ENCODE assay signal across 23 mouse cellular contexts in genomic region chr4:112790646-112791045, GRCm38 (mm10). TPM values are rescaled to one million over a fixed set of nuclear protein-coding genes. Genes with fewer than 3 reads are reported as not detected.
DNase-seq lines count a peak whose midpoint lies in the region; ATAC-seq and TF ChIP-seq lines count a peak whose summit lies in the region.
"Had no signal": no experiment of that assay in that cellular context is flagged by ENCODE, and none has a peak within 500 bp of the region (broad histone marks: within the 10 kb centered on the region; RNA-seq: fewer than 3 reads in every experiment).

No protein-coding gene starts in this region.

- H3K36me3 ChIP-seq in intestine, embryonic 14.5 days (ENCODE audit: control insufficient read depth, insufficient read depth, low read length), result no peaks in the 10 kb centered on the region
- H3K36me3 ChIP-seq in intestine, embryonic 15.5 days, result no peaks in the 10 kb centered on the region
- no peaks in the 10 kb centered on the region for H3K36me3 ChIP-seq in liver, adult 2 months (ENCODE audit: control insufficient read depth, insufficient read depth, low read length)
- no peaks in the 10 kb centered on the region for H3K36me3 ChIP-seq in liver, embryonic 12.5 days
- no peaks in the 10 kb centered on the region for H3K36me3 ChIP-seq in CH12.LX (replicated peaks in 1 of 2; ENCODE audit: control insufficient read depth in 1 of 2, insufficient read depth in 1 of 2, low read length in 1 of 2)
- H3K36me3 ChIP-seq: G1E; liver, embryonic 15.5 days; midbrain, embryonic 15.5 days had no signal

- no peak overlapping the region for H3K4me2 ChIP-seq in intestine, embryonic 14.5 days (ENCODE audit: low read length)
- H3K4me2 ChIP-seq in intestine, embryonic 15.5 days (replicated peaks), result no peak overlapping the region
- no peak overlapping the region for H3K4me2 ChIP-seq in liver, embryonic 12.5 days
- H3K4me2 ChIP-seq in CH12.LX (ENCODE audit: insufficient read depth, low read depth, poor library complexity, severe bottlenecking), result no peak overlapping the region
- H3K4me2 ChIP-seq: forebrain, embryonic 13.5 days; hindbrain, embryonic 14.5 days; liver, embryonic 15.5 days; midbrain, embryonic 15.5 days had no signal

- WGBS in intestine, embryonic 14.5 days, result 3% methylated on average over 1 of the region's 1 CpGs
- 2% methylated on average over 1 of the region's 1 CpGs for WGBS in intestine, embryonic 15.5 days
- WGBS in liver, adult 2 months, result 0% methylated on average over 1 of the region's 1 CpGs
- 0% methylated on average over 1 of the region's 1 CpGs for WGBS in liver, embryonic 12.5 days (ENCODE audit: insufficient replicate concordance)

- H3K79me2 ChIP-seq in liver, adult 2 months (ENCODE audit: control insufficient read depth, insufficient read depth, low read length), result no peaks in the 10 kb centered on the region
- no peaks in the 10 kb centered on the region for H3K79me2 ChIP-seq in CH12.LX (replicated peaks; ENCODE audit: control insufficient read depth, extremely low read depth, insufficient read depth, poor library complexity, severe bottlenecking)

- TF ChIP-seq POLR2A in liver, adult 2 months (IDR thresholded peaks at IDR 0.05; ENCODE audit: extremely low read depth, insufficient read depth, low read length), result no peak
- TF ChIP-seq POLR2A in CH12.LX (IDR thresholded peaks at IDR 0.05; ENCODE audit: low read depth, low read length), result no peak

- H3K4me1 ChIP-seq in intestine, embryonic 14.5 days (replicated peaks; ENCODE audit: control insufficient read depth, insufficient read depth, low read length), result no peaks in the 10 kb centered on the region
- no peaks in the 10 kb centered on the region for H3K4me1 ChIP-seq in intestine, embryonic 15.5 days (replicated peaks)
- H3K4me1 ChIP-seq in liver, adult 2 months (ENCODE audit: control insufficient read depth, insufficient read depth, low read length), result no peaks in the 10 kb centered on the region
- H3K4me1 ChIP-seq in liver, embryonic 12.5 days, result no peaks in the 10 kb centered on the region
- no peaks in the 10 kb centered on the region for H3K4me1 ChIP-seq in CH12.LX (ENCODE audit: control insufficient read depth in 1 of 2, insufficient read depth in 2 of 2)
- H3K4me1 ChIP-seq: forebrain, embryonic 13.5 days; liver, embryonic 15.5 days; midbrain, embryonic 15.5 days had no signal

- TF ChIP-seq EP300 in CH12.LX (IDR thresholded peaks at IDR 0.05; ENCODE audit: low read length), result no peak

- no peak overlapping the region for H3K4me3 ChIP-seq in intestine, embryonic 14.5 days (ENCODE audit: low read depth, low read length)
- H3K4me3 ChIP-seq in intestine, embryonic 15.5 days (replicated peaks), result no peak overlapping the region
- H3K4me3 ChIP-seq in liver, adult 2 months (ENCODE audit: insufficient read depth, low read depth, low read length), result no peak overlapping the region
- no peak overlapping the region for H3K4me3 ChIP-seq in liver, embryonic 12.5 days
- H3K4me3 ChIP-seq in CH12.LX (replicated peaks in 1 of 3; ENCODE audit: low read depth in 2 of 3, low read length in 2 of 3, poor library complexity in 1 of 3), result no peak overlapping the region
- H3K4me3 ChIP-seq: forebrain, embryonic 13.5 days; liver, embryonic 15.5 days; midbrain, embryonic 15.5 days had no signal

- dilution Hi-C loops in CH12.LX (cut with MboI; ENCODE audit: extremely low pct_ligation_motif_present, extremely low pct_unique_long_range_greater_than_20kb, low sequenced_read_pairs), result no loop called here

- ATAC-seq in intestine, embryonic 14.5 days (replicated peaks; ENCODE audit: low FRiP score, low TSS enrichment, low read depth), result no peak
- no peak for ATAC-seq in intestine, embryonic 15.5 days
- no peak for ATAC-seq in liver, embryonic 12.5 days
- ATAC-seq in megakaryocyte-erythroid progenitor cell, adult 5-6 weeks (replicated peaks; ENCODE audit: low FRiP score, low TSS enrichment, poor library complexity, severe bottlenecking), result 0 out of 2 replicates have a peak, but pooled peaks have one; percentile 37
- ATAC-seq: forebrain, embryonic 13.5 days; midbrain, embryonic 15.5 days had no signal

- in situ Hi-C loops in CH12.LX (cut with MboI; ENCODE audit: low pct_ligation_motif_present, low pct_unique_long_range_greater_than_20kb, low sequenced_read_pairs), result no loop called here

- peak; percentile 52 for DNase-seq in intestine, embryonic 14.5 days (ENCODE audit: low spot score)
- DNase-seq in liver, adult 2 months (ENCODE audit: extremely low read depth, low read depth, low spot score), result peak; percentile 26
- no peak for DNase-seq in CH12.LX (ENCODE audit: extremely low read depth)
- no peak for DNase-seq in MN1 (ENCODE audit: low spot score)
- DNase-seq in cerebellum, adult 9-10 months, result no peak
- DNase-seq: cerebellum, postnatal 14 days; heart, adult 18-20 months; lung, postnatal 36 days; right cerebral cortex, postnatal 4 days; thymus, adult 18-20 months had no signal

- H3K9me3 ChIP-seq in intestine, embryonic 14.5 days (ENCODE audit: control insufficient read depth, low read length), result peaks cover 5% of the 10 kb centered on the region; the same call in 1 of the 2 replicates
- no peaks in the 10 kb centered on the region for H3K9me3 ChIP-seq in intestine, embryonic 15.5 days
- peaks cover 4% of the 10 kb centered on the region for H3K9me3 ChIP-seq in liver, embryonic 12.5 days (replicated peaks)
- peaks cover 39% of the 10 kb centered on the region for H3K9me3 ChIP-seq in CH12.LX (replicated peaks; ENCODE audit: low read length)
- H3K9me3 ChIP-seq: G1E; liver, embryonic 15.5 days had no signal

- no peak overlapping the region for H3K9ac ChIP-seq in intestine, embryonic 14.5 days (ENCODE audit: low read length)
- no peak overlapping the region for H3K9ac ChIP-seq in intestine, embryonic 15.5 days
- no peak overlapping the region for H3K9ac ChIP-seq in liver, adult 2 months (ENCODE audit: low read depth, low read length)
- no peak overlapping the region for H3K9ac ChIP-seq in liver, embryonic 12.5 days
- no peak overlapping the region for H3K9ac ChIP-seq in CH12.LX (ENCODE audit: insufficient read depth, low read depth)
- H3K9ac ChIP-seq: forebrain, embryonic 13.5 days; hindbrain, embryonic 14.5 days; liver, embryonic 15.5 days; midbrain, embryonic 15.5 days had no signal

- peak; percentile 31 for TF ChIP-seq CTCF in liver, adult 2 months (IDR thresholded peaks at IDR 0.05; ENCODE audit: low read depth, low read length)
- TF ChIP-seq CTCF in CH12.LX (conservative IDR thresholded peaks at IDR 0.05 in 1 of 2, IDR thresholded peaks at IDR 0.05 in 1 of 2; ENCODE audit: low read depth in 2 of 2, low read length in 2 of 2), result peak in 1 of 2 experiments; percentile 14; a peak in 2 of 4 replicates

- TF ChIP-seq RAD21 in CH12.LX (IDR thresholded peaks at IDR 0.05; ENCODE audit: low read depth, low read length), result no peak; the same call in 1 of the 2 replicates

- no peak overlapping the region for H3K27ac ChIP-seq in intestine, embryonic 14.5 days (ENCODE audit: low read depth)
- no peak overlapping the region for H3K27ac ChIP-seq in intestine, embryonic 15.5 days
- no peak overlapping the region for H3K27ac ChIP-seq in liver, adult 2 months (replicated peaks; ENCODE audit: insufficient read depth, low read depth, low read length)
- no peak overlapping the region for H3K27ac ChIP-seq in liver, embryonic 12.5 days
- no peak overlapping the region for H3K27ac ChIP-seq in CH12.LX (ENCODE audit: insufficient read depth, low read depth)
- H3K27ac ChIP-seq: forebrain, embryonic 13.5 days; hindbrain, embryonic 14.5 days; liver, embryonic 15.5 days; midbrain, embryonic 15.5 days had no signal

- no peaks in the 10 kb centered on the region for H3K27me3 ChIP-seq in intestine, embryonic 14.5 days (replicated peaks; ENCODE audit: control insufficient read depth, insufficient read depth, low read length)
- no peaks in the 10 kb centered on the region for H3K27me3 ChIP-seq in intestine, embryonic 15.5 days (replicated peaks)
- H3K27me3 ChIP-seq in liver, adult 2 months (ENCODE audit: control insufficient read depth, insufficient read depth, low read length), result no peaks in the 10 kb centered on the region
- H3K27me3 ChIP-seq in liver, embryonic 12.5 days (replicated peaks), result no peaks in the 10 kb centered on the region
- no peaks in the 10 kb centered on the region for H3K27me3 ChIP-seq in CH12.LX (replicated peaks)
- H3K27me3 ChIP-seq: forebrain, embryonic 13.5 days; liver, embryonic 15.5 days; midbrain, embryonic 15.5 days had no signal

TF ChIP-seq in CH12.LX, 34 proteins besides CTCF, POLR2A, EP300 and RAD21:
- TF ChIP-seq SMC3 (IDR thresholded peaks at IDR 0.05; ENCODE audit: low read depth, low read length), result 0 out of 2 replicates have a peak, but pooled peaks have one; percentile 3
- TF ChIP-seq PAX5 (IDR thresholded peaks at IDR 0.05; ENCODE audit: low read length), result no peak
- no peak for TF ChIP-seq JUND (conservative IDR thresholded peaks at IDR 0.05; ENCODE audit: low read depth, low read length)
- no peak for TF ChIP-seq MAFK (IDR thresholded peaks at IDR 0.05; ENCODE audit: insufficient replicate concordance, low read length)
- no peak for TF ChIP-seq HCFC1 (IDR thresholded peaks at IDR 0.05; ENCODE audit: low read depth, low read length)
- no peak for TF ChIP-seq JUN (IDR thresholded peaks at IDR 0.05; ENCODE audit: insufficient read depth, low read depth, low read length)
- TF ChIP-seq POLR2AphosphoS2 (IDR thresholded peaks at IDR 0.05; ENCODE audit: low read depth, low read length), result no peak

RNA-seq across cellular contexts. Expression of gene Skint10, which starts 16.0 kb away (rescaled TPM):
- not detected in 2 replicates for polyA plus RNA-seq in intestine, embryonic 14.5 days (2014; fragmentation: Nextera tagmentation; extraction: Ambion mirVana)
- not detected in 2 replicates for polyA plus RNA-seq in intestine, embryonic 15.5 days (2015; fragmentation: Nextera tagmentation; extraction: Ambion mirVana)
- not detected in 2 replicates for total RNA-seq in liver, adult 2 months (2014; rRNA removed)
- not detected in 2 replicates for polyA plus RNA-seq in liver, adult 2 months (2012; rRNA removed)
- polyA plus RNA-seq in liver, embryonic 12.5 days (2016; fragmentation: Nextera tagmentation; extraction: Ambion mirVana), result not detected in 2 replicates
- total RNA-seq in CH12.LX (2012; rRNA removed) (not detected in 2 replicates), CH12.LX (2014; rRNA removed) (not detected in 2 replicates)
- not detected in 2 replicates for polyA plus RNA-seq in CH12.LX (2012; ENCODE audit: insufficient read length, low read depth)
- total RNA-seq in megakaryocyte-erythroid progenitor cell, adult 5-6 weeks (2014; fragmentation: Nextera tagmentation), result not detected in 2 replicates
- not detected in 2 replicates for total RNA-seq in megakaryocyte-erythroid progenitor cell, adult 5-6 weeks (2017)
- total RNA-seq: adrenal gland, postnatal 4 days; G1E; gastrocnemius, adult 18-20 months; heart, adult 18-20 months; layer of hippocampus, postnatal 14 days; left cerebral cortex, postnatal 25 days had no signal
- polyA plus RNA-seq: forebrain, embryonic 13.5 days; G1E; heart, postnatal 0 days; hindbrain, embryonic 14.5 days; liver, embryonic 15.5 days; midbrain, embryonic 15.5 days had no signal

Comparison
In these comparisons a context has a peak if more than half of its experiments do, and no peak if none do; other contexts are left out.
1. DNase-seq: peak in intestine, embryonic 14.5 days (single experiment) and liver, adult 2 months (single experiment); none in CH12.LX (single experiment), MN1 (single experiment) and cerebellum, adult 9-10 months (single experiment).